Mouse (Mus musculus) midbrain, embryonic 13.5 days (tissue): ENCODE data around the gene Rnf19b. TPM values are rescaled to one million over a fixed set of nuclear protein-coding genes. Genes with fewer than 3 reads are reported as not detected.
A peak's percentile ranks its signal among the peaks of the same experiment; 100 is the strongest.

Experiments used
- ATAC-seq: fragments of 200-750 bp; cut with Nextera tagmentation; 2 replicates; pipeline ENCODE4 v1.8.0; 2017; ENCODE audit warnings: mild to moderate bottlenecking, moderate TSS enrichment, moderate library complexity
- H3K27ac ChIP-seq: fragments of 300-500 bp; sonication (generic); 2 replicates; pipeline ENCODE4 v1.5.1; 2015; ENCODE audit warnings: inconsistent platforms, mild to moderate bottlenecking, moderate library complexity
- H3K27me3 ChIP-seq: fragments of 300-500 bp; sonication (generic); 2 replicates; pipeline ENCODE4 v1.6.1; 2015; ENCODE audit warnings: mild to moderate bottlenecking, inconsistent platforms
- H3K36me3 ChIP-seq: fragments of 300-500 bp; sonication (generic); 2 replicates; pipeline ENCODE4 v1.6.1; 2015; ENCODE audit warnings: mild to moderate bottlenecking, inconsistent platforms
- H3K4me1 ChIP-seq: fragments of 300-500 bp; sonication (generic); replicated peaks from 2 replicates; pipeline ENCODE4 v1.6.1; 2015; ENCODE audit warnings: inconsistent platforms
- H3K4me2 ChIP-seq: fragments of 300-500 bp; sonication (generic); replicated peaks from 2 replicates; pipeline ENCODE4 v1.6.1; 2015; ENCODE audit warnings: moderate library complexity, mild to moderate bottlenecking, inconsistent platforms
- H3K4me3 ChIP-seq: fragments of 300-500 bp; sonication (generic); replicated peaks from 2 replicates; pipeline ENCODE4 v1.5.1; 2015; ENCODE audit warnings: mild to moderate bottlenecking, inconsistent platforms
- H3K9ac ChIP-seq: fragments of 300-500 bp; sonication (generic); replicated peaks from 2 replicates; pipeline ENCODE4 v1.6.1; 2015; ENCODE audit warnings: mild to moderate bottlenecking, inconsistent platforms
- H3K9me3 ChIP-seq: fragments of 300-500 bp; sonication (generic); 2 replicates; pipeline ENCODE4 v1.6.1; 2016; ENCODE audit warnings: mild to moderate bottlenecking, inconsistent platforms
- WGBS: fragments of 180-500 bp; shearing (Covaris S2); methylation state at CpG from one replicate; pipeline ENCODE4 v1.1.7; 2015; 5-methylcytosine and 5-hydroxymethylcytosine counted together
- polyA plus RNA-seq: library from polyadenylated mRNA; unstranded; fragments of >200 nt; fragmentation: Nextera tagmentation; extraction: Ambion mirVana; gene quantifications from 2 replicates; pipeline ENCODE4 v1.2.1, GENCODE M21; 2015

The Rnf19b gene
- polyA plus RNA-seq, 1 experiment from 2014 or later, result 22.1 TPM

DNA sequence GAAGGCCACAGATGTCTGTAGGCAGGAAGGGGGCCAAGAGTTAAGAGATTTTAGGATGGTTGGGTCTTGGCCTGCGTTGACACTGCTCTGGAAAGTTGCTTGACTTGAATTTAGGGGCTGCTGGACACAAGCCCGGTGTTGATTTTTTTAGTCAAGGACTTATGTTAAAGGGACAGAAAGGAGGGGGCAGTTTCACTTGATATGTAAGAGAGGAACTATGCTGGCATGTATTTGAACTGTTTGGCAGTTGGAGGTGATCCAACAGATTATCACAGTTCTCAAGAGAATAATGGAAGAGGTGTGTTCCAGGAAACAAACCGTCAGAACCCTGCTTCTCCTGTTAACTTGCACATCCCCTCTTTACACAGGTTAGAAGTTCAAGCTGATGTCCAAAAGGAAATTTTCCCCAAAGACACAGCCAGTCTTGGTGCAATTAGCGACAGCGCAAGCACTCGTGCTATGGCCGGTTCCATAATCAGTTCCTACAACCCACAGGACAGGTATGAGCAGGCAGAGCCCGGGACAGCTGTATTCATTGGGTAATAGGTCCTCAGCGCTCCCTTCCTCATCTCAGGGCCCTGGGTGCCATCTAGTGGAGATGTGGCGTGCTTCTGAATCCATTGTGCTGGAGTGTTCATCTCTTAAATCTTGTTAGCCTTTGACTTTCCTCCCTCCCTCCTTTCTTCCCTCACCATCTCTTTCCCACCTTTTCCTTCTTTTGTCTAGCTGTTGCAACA is 24.5 kb downstream of the Rnf19b start:
- no peak overlapping the region for H3K4me2 ChIP-seq
- no peaks in the 10 kb centered on the region for H3K27me3 ChIP-seq
- H3K9ac ChIP-seq, result no peak overlapping the region
- WGBS, result 50% methylated on average over 10 of the region's 10 CpGs
- H3K27ac ChIP-seq, result no peak overlapping the region
- no peaks in the 10 kb centered on the region for H3K4me1 ChIP-seq
- ATAC-seq, result peak; percentile 70
- H3K4me3 ChIP-seq, result no peak overlapping the region
- H3K9me3 ChIP-seq, result no peaks in the 10 kb centered on the region
- peaks cover 71% of the 10 kb centered on the region for H3K36me3 ChIP-seq

DNA sequence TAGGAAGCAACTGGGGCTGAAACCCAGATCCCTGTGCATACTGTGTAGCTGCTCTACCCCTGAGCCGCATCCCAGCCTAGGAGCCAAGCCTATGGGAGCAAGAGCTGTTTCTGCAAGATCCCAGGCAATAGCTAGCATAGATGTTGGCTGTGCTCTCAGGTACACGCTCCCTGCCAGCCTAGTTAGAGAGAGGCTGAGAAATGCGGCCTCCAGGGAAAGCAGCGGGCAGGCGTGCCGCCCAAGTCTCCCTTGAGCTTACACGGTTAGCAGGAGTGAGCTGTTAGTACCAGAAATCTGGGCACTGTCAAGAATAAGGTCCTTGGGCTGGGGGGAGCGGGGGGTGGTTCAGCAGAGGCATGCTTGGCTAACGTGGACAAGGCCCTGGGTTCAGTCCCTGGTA is 26.8 kb downstream of the Rnf19b start:
- Histone ChIP-seq H3K27me3 (no peaks in the 10 kb centered on the region), H3K27ac (no peak overlapping the region)
- 87% methylated on average over 9 of the region's 9 CpGs for WGBS

DNA sequence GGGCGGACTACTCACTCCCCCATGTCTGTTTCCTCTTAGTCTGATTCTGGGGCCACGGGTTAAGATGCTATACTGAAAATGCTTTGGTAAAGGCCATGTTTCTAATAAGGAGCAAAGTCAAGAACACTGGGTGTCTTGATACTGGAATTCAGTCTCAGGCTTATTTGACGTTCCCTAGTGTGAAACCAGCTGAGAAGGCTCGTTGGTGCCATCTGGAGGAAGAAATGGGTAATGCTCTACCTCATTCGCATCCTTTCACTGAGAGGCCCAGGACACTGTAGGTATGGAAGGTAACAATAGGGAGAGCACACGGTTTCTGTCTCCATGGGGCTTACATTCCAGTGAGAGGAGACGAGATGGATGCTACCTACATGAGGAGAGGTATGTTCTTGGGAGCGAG is 28.0 kb downstream of the Rnf19b start:
- H3K9me3 ChIP-seq, result no peaks in the 10 kb centered on the region
- 29% methylated on average over 8 of the region's 8 CpGs for WGBS

More for the DNA sequence above, 26.8 kb downstream of the Rnf19b start:
- no peaks in the 10 kb centered on the region for H3K9me3 ChIP-seq
- H3K36me3 ChIP-seq, result peaks cover 47% of the 10 kb centered on the region
- H3K4me3 ChIP-seq, result no peak overlapping the region
- H3K4me1 ChIP-seq, result no peaks in the 10 kb centered on the region
- no peak overlapping the region for H3K9ac ChIP-seq
- H3K4me2 ChIP-seq, result no peak overlapping the region
- ATAC-seq, result no peak

DNA sequence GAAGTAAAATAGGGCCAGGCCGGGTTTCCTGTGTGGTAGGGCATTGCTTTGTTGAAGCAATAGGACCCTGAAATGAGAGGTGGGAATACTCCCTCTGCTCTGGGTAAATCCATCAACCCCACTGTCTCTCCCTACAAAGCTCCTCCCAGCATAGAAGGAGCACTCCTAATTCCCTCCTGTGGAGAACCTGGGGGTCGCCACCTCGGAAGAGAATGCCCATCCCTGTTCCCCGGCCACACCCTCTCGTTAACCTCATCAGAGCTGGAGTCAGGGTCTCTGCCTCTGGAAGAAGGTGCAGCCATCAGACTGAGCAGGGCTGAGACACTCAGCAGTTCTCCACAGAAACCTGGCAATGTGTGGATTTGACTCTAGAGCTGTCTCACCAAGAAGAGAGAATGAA is 29.8 kb downstream of the Rnf19b start:
- peaks cover 23% of the 10 kb centered on the region for H3K36me3 ChIP-seq

More for the DNA sequence above, 28.0 kb downstream of the Rnf19b start:
- H3K4me3 ChIP-seq, result no peak overlapping the region
- no peak overlapping the region for H3K9ac ChIP-seq
- H3K27ac ChIP-seq, result no peak overlapping the region
- H3K4me1 ChIP-seq, result no peaks in the 10 kb centered on the region
- no peak overlapping the region for H3K4me2 ChIP-seq
- no peaks in the 10 kb centered on the region for H3K27me3 ChIP-seq
- H3K36me3 ChIP-seq, result peaks cover 36% of the 10 kb centered on the region
- peak; percentile 53 for ATAC-seq

DNA sequence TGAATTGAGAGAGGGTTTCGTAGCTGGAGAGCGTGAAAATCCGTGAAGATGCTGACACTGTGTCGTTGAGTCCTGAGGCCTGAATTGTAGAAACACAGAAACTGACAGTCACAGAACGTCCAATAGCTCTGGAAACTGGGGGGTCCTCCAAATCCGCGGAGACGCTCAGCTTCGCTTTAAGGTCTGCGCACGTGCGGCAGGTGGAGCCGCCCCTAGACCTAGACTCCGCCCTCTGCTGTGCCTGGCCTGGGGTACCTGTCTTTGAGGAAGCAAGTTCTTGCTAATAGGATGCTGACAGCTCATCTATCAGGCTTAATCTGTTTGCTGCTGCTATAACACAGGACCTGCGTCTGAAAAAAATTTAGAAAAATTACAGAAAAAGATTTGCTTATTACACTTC is 37.2 kb downstream of the Rnf19b start:
- Histone ChIP-seq H3K4me3 (no peak overlapping the region), H3K36me3 (no peaks in the 10 kb centered on the region), H3K27me3 (no peaks in the 10 kb centered on the region), H3K9me3 (no peaks in the 10 kb centered on the region), H3K27ac (no peak overlapping the region), H3K4me2 (no peak overlapping the region), H3K4me1 (no peaks in the 10 kb centered on the region), H3K9ac (no peak overlapping the region)
- no peak for ATAC-seq
- WGBS, result 42% methylated on average over 15 of the region's 15 CpGs

More for the DNA sequence above, 29.8 kb downstream of the Rnf19b start:
- ATAC-seq, result no peak
- H3K4me3 ChIP-seq, result no peak overlapping the region
- no peak overlapping the region for H3K27ac ChIP-seq
- no peaks in the 10 kb centered on the region for H3K4me1 ChIP-seq
- no peaks in the 10 kb centered on the region for H3K27me3 ChIP-seq
- no peaks in the 10 kb centered on the region for H3K9me3 ChIP-seq
- 71% methylated on average over 5 of the region's 5 CpGs for WGBS
- no peak overlapping the region for H3K9ac ChIP-seq
- no peak overlapping the region for H3K4me2 ChIP-seq

DNA sequence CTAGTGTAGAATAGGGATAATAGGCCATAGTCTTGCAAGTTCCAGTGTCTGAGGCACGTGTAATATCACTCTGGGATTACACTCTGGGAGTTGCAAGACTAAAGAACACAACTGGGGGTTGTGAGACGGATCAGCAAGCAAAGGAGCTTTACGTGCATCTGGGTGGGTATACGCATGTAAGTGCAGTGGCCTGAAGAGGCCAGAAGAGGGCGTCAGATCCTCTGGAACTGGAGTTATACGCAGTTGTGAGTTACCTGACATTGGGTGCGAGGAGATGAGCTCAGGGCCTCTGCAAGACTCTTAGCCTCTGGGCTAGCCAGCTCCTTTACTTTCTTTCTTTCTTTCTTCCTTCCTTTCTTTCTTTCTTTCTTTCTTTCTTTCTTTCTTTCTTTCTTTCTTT is 38.9 kb downstream of the Rnf19b start:
- no peaks in the 10 kb centered on the region for H3K36me3 ChIP-seq
- WGBS, result 78% methylated on average over 7 of the region's 7 CpGs
- H3K4me2 ChIP-seq, result no peak overlapping the region
- no peak overlapping the region for H3K4me3 ChIP-seq
- H3K9me3 ChIP-seq, result no peaks in the 10 kb centered on the region
- H3K27me3 ChIP-seq, result no peaks in the 10 kb centered on the region
- H3K4me1 ChIP-seq, result no peaks in the 10 kb centered on the region
- no peak overlapping the region for H3K9ac ChIP-seq
- H3K27ac ChIP-seq, result no peak overlapping the region
- ATAC-seq, result no peak

DNA sequence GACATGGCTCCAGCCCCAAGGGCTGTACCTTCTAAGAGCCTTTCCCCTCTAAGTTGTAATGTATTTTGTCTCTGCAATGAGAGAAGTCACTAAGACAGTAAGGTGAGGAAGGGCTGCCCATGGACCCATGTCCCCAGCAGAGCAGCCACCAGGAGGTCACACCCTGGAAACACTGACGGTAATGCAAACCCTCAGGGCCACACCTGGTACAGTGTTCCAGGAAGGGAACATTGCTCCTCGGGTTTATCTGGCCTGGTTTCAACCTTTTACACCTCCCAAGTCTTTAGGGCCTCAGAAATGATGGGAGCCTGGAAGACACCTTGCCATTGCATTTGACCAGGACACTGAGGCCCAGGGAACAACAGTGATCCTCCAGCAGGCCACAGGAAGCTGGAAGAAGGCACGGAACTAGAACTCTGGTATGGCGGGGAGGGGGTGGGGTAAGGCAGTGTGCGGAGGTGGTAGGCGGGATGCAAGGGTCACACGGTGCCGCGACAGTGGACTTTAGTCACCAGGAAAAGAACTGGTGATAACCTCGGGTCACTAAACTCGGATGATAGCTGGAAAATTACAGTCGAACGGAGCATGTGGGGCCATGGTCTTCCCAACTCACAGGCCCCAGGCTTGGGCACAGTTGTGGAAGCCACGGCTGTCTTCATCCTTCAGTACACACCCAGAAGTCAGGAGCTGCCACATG is 44.2 kb downstream of the Rnf19b start:
- ATAC-seq, result no peak
- Histone ChIP-seq H3K4me3 (no peak overlapping the region), H3K9me3 (no peaks in the 10 kb centered on the region), H3K36me3 (no peaks in the 10 kb centered on the region), H3K4me1 (peaks cover 12% of the 10 kb centered on the region), H3K9ac (no peak overlapping the region), H3K4me2 (no peak overlapping the region), H3K27me3 (peaks cover 41% of the 10 kb centered on the region), H3K27ac (no peak overlapping the region)
- WGBS, result 82% methylated on average over 14 of the region's 14 CpGs

DNA sequence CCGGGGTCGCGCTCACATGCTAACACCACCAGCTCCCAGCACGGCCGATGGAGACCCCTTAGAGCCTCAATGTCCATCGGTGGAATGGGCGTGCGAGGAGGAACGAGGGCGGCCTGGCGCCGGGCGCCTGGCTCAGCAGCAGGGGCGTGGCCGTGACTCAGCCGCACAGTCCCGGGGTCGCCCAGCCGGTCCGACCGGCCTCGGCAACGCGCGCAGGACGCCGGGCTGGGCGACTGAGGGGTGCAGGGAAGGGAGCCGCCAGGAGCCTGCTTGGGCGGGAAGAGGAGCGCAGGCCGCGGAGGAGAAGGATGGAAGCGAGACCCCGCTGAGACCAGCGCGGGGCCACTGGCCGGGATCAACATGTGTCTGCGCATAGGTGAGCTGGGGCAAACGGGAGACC is 47.3 kb downstream of the Rnf19b start, which contains the start of gene Tmem54:
Gene Tmem54 (plus strand): TSS at position 193 of the 400 bp plus-strand sequence.
- Histone ChIP-seq H3K4me1 (peaks cover 12% of the 10 kb centered on the region), H3K36me3 (no peaks in the 10 kb centered on the region), H3K4me3 (peak within 1 kb of the TSS; percentile 26), H3K9ac (peak within 1 kb of the TSS; percentile 39; the same call in 1 of the 2 replicates), H3K9me3 (no peaks in the 10 kb centered on the region), H3K27ac (no peak within 1 kb of the TSS), H3K27me3 (peaks cover 52% of the 10 kb centered on the region), H3K4me2 (peak within 1 kb of the TSS; percentile 46)
- no peak for ATAC-seq
- 4% methylated on average over 39 of the region's 40 CpGs for WGBS

DNA sequence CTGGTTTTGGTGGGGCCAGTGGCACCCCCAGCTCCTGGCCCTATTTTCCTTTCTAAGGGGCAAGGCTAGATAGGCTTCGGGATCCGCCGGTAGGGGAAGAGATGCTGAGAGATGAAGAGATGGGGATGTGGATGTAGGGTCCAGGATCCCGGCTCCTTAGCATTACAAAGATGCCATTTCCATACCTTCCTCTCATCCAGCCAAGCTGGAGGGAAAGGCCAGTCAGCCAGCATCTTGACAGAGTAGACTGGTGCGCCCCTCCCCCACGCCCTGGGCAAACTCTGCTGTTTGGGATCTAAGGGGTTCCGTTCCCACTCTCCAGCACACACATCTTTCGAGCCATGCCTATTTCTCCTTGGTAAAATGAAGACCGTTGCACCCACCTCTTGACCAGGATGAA is 48.0 kb downstream of the Rnf19b start:
- H3K36me3 ChIP-seq, result no peaks in the 10 kb centered on the region
- no peak overlapping the region for H3K4me2 ChIP-seq
- peaks cover 12% of the 10 kb centered on the region for H3K4me1 ChIP-seq
- no peak overlapping the region for H3K4me3 ChIP-seq
- H3K9me3 ChIP-seq, result no peaks in the 10 kb centered on the region
- no peak for ATAC-seq
- no peak overlapping the region for H3K9ac ChIP-seq
- peaks cover 52% of the 10 kb centered on the region for H3K27me3 ChIP-seq
- H3K27ac ChIP-seq, result no peak overlapping the region
- 17% methylated on average over 9 of the region's 9 CpGs for WGBS

DNA sequence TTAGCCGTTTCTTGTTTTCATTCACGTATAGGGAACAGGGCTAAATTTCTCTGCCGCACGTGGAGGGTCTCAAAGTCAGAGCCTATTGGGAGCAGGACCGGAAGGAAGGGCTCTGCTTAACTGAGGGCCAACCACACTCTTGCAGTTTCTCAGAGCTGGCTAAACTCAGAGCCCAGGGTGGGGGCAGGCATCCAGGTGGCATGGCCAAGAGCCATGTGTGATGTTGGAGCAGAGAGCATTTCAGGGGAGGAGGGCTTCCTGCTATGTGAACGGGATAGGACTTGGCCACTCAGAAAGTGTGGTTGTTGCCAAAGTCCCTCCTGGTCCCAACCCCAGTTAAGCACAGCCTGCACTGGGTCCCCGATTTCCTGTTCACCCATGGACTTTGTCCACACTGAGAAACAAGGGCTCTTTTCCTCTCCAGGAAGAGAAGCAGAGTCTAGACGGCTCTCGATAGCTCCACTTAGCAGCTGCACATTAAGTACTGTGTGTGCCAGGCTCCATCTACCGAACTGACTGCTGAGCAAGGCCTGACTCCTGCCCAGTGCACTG is 49.4 kb downstream of the Rnf19b start:
- Histone ChIP-seq H3K4me3 (no peak overlapping the region), H3K4me1 (peaks cover 12% of the 10 kb centered on the region), H3K27ac (no peak overlapping the region), H3K27me3 (peaks cover 52% of the 10 kb centered on the region), H3K36me3 (no peaks in the 10 kb centered on the region), H3K9ac (no peak overlapping the region), H3K9me3 (no peaks in the 10 kb centered on the region), H3K4me2 (no peak overlapping the region)
- ATAC-seq, result no peak
- 73% methylated on average over 10 of the region's 10 CpGs for WGBS

DNA sequence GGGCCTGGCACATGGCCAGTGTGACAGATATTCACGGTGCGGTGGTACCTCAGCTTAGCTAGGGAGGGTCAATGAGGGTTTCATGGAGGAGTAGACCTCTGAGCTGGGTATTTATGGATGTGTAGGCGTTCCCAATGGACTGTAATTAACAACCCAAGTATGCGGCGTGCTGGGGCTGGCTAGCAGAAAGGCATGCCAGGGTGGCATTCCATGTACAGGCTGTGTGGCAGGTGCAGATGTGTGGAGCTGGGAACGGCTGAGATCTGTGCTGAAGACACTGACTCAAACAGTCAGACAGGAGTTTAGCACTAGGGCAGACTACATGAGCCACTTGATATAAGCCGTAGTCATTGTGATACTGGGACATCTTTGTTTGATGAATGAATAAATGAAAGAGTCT is 50.6 kb downstream of the Rnf19b start:
- Histone ChIP-seq H3K9me3 (no peaks in the 10 kb centered on the region), H3K9ac (no peak overlapping the region), H3K4me3 (no peak overlapping the region), H3K36me3 (no peaks in the 10 kb centered on the region), H3K27me3 (peaks cover 45% of the 10 kb centered on the region), H3K4me1 (peaks cover 20% of the 10 kb centered on the region), H3K4me2 (no peak overlapping the region), H3K27ac (no peak overlapping the region)
- no peak for ATAC-seq
- WGBS, result 86% methylated on average over 7 of the region's 7 CpGs

DNA sequence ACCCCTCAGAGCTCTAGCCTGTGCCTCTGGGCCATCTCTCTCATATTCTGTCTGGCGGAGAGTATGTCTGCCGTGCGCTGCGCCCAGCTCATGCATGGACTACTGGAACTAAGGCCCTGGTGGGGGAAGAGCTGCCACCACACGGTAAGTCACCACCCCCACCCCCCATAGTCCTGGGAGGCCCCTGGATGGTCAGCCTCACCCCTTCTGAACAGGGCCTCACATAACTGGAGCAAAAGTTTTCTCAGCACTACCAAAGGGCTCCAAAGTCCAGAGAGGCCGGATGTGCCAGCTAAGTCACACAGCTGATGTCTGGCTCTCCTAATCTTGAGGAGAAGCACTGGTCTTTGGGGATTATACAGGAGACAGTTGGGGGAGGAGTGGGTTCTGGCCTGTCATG is 52.7 kb downstream of the Rnf19b start:
- Histone ChIP-seq H3K9ac (no peak overlapping the region), H3K27me3 (peaks cover 24% of the 10 kb centered on the region), H3K27ac (no peak overlapping the region), H3K36me3 (no peaks in the 10 kb centered on the region), H3K4me1 (peaks cover 25% of the 10 kb centered on the region), H3K4me2 (no peak overlapping the region), H3K4me3 (no peak overlapping the region), H3K9me3 (no peaks in the 10 kb centered on the region)
- no peak for ATAC-seq
- WGBS, result 91% methylated on average over 6 of the region's 6 CpGs
